Mouse (Mus musculus): Measurements from ENCODE around the gene Mpp4. TPM values are rescaled to one million over a fixed set of nuclear protein-coding genes. Genes with fewer than 3 reads are reported as not detected.

The Mpp4 gene
- polyA plus RNA-seq (2014; fragmentation: Illumina TruSeq; extraction: RNeasy Lipid Tissue Mini Kit (QIAGEN cat#74804); ENCODE audit: low read depth, low replicate concordance), result 0.26 TPM

GRCm38 (mm10) chr1:59163030-59163461, at the start of gene Mpp4:
Gene Mpp4 (minus strand): TSS chr1:59163389.

GRCm38 (mm10) chr1:59119720-59120457, 43.3 kb downstream of the Mpp4 start, which contains the start of gene Tmem237:
Gene Tmem237 (minus strand): TSS chr1:59120408.

GRCm38 (mm10) chr1:59094705-59095104, 68.5 kb downstream of the Mpp4 start, which contains the start of gene C2cd6:
Gene C2cd6 (minus strand): TSS chr1:59094900.

Other genes with a start within 250 kb of the Mpp4 start
- 101 TPM for gene Trak2, start 190.0 kb downstream of the Mpp4 start, polyA plus RNA-seq (2014; fragmentation: Illumina TruSeq; extraction: RNeasy Lipid Tissue Mini Kit (QIAGEN cat#74804); ENCODE audit: low read depth, low replicate concordance)
- 44.3 TPM for gene Stradb, start 189.9 kb downstream of the Mpp4 start, polyA plus RNA-seq (2014; fragmentation: Illumina TruSeq; extraction: RNeasy Lipid Tissue Mini Kit (QIAGEN cat#74804); ENCODE audit: low read depth, low replicate concordance)
- gene C2cd6, start 68.5 kb downstream of the Mpp4 start, polyA plus RNA-seq (2014; fragmentation: Illumina TruSeq; extraction: RNeasy Lipid Tissue Mini Kit (QIAGEN cat#74804); ENCODE audit: low read depth, low replicate concordance), result not detected
- 4.2 TPM for gene Tmem237, start 43.0 kb downstream of the Mpp4 start, polyA plus RNA-seq (2014; fragmentation: Illumina TruSeq; extraction: RNeasy Lipid Tissue Mini Kit (QIAGEN cat#74804); ENCODE audit: low read depth, low replicate concordance)
- gene Als2, start 73.8 kb upstream of the Mpp4 start, polyA plus RNA-seq (2014; fragmentation: Illumina TruSeq; extraction: RNeasy Lipid Tissue Mini Kit (QIAGEN cat#74804); ENCODE audit: low read depth, low replicate concordance), result 7.9 TPM
- not detected for gene Cdk15, start 93.5 kb upstream of the Mpp4 start, polyA plus RNA-seq (2014; fragmentation: Illumina TruSeq; extraction: RNeasy Lipid Tissue Mini Kit (QIAGEN cat#74804); ENCODE audit: low read depth, low replicate concordance)